Mouse (Mus musculus) hindbrain, embryonic 15.5 days (tissue): ENCODE data around the gene Atad3a. TPM values are rescaled to one million over a fixed set of nuclear protein-coding genes. Genes with fewer than 3 reads are reported as not detected.
"Not testable (repeated sequence)": the region's sequence is repeated elsewhere in the genome, so short reads cannot be mapped to it uniquely, and the experiment has no call there.

Source experiments
- ATAC-seq: fragments of 200-750 bp; cut with Nextera tagmentation; 2 replicates; pipeline ENCODE4 v1.8.0; 2017; ENCODE audit warnings: low read depth, moderate number of reproducible peaks, moderate TSS enrichment; ENCODE audit not compliant: low FRiP score
- H3K27ac ChIP-seq: fragments of 300-500 bp; sonication (generic); replicated peaks from 2 replicates; pipeline ENCODE4 v1.5.1; 2015; ENCODE audit warnings: mild to moderate bottlenecking, inconsistent platforms
- H3K27me3 ChIP-seq: fragments of 300-500 bp; sonication (generic); 2 replicates; pipeline ENCODE4 v1.6.1; 2015; ENCODE audit warnings: control low read depth, inconsistent platforms
- H3K36me3 ChIP-seq: fragments of 300-500 bp; sonication (generic); 2 replicates; pipeline ENCODE4 v1.6.1; 2015; ENCODE audit warnings: control low read depth, inconsistent platforms
- H3K4me1 ChIP-seq: fragments of 300-500 bp; sonication (generic); replicated peaks from 2 replicates; pipeline ENCODE4 v1.6.1; 2015; ENCODE audit warnings: control low read depth, inconsistent platforms
- H3K4me2 ChIP-seq: fragments of 300-500 bp; sonication (generic); 2 replicates; pipeline ENCODE4 v1.6.1; 2015; ENCODE audit warnings: moderate library complexity, mild to moderate bottlenecking, inconsistent platforms
- H3K4me3 ChIP-seq: fragments of 300-500 bp; sonication (generic); 2 replicates; pipeline ENCODE4 v1.5.1; 2015; ENCODE audit warnings: mild to moderate bottlenecking, inconsistent platforms
- H3K9ac ChIP-seq: fragments of 300-500 bp; sonication (generic); 2 replicates; pipeline ENCODE4 v1.6.1; 2015; ENCODE audit warnings: inconsistent platforms
- H3K9me3 ChIP-seq: fragments of 300-500 bp; sonication (generic); 2 replicates; pipeline ENCODE4 v1.6.1; 2016; ENCODE audit warnings: control low read depth, inconsistent platforms
- whole genome bisulfite sequencing: fragments of 180-500 bp; shearing (Covaris S2); methylation state at CpG from one replicate; pipeline ENCODE4 v1.1.7; 2015; 5-methylcytosine and 5-hydroxymethylcytosine counted together
- polyA plus RNA-seq: library from polyadenylated mRNA; unstranded; fragments of >200 nt; fragmentation: Nextera tagmentation; extraction: Ambion mirVana; gene quantifications from 2 replicates; pipeline ENCODE4 v1.2.1, GENCODE M21; 2015

The Atad3a gene
- polyA plus RNA-seq = 92.0 and 99.4 TPM in 2 replicates

GRCm38 (mm10) chr4:155760613-155761355 lies at the start of gene Atad3a:
Gene Atad3a (minus strand): TSS chr4:155761093.
- Histone ChIP-seq H3K9me3 (no peaks in the 10 kb centered on the region), H3K4me2 (peak within 1 kb of the TSS; percentile 99), H3K27me3 (no peaks in the 10 kb centered on the region), H3K9ac (peak within 1 kb of the TSS; percentile 70), H3K4me1 (peaks cover 32% of the 10 kb centered on the region), H3K36me3 (peaks cover 6% of the 10 kb centered on the region), H3K4me3 (peak within 1 kb of the TSS; percentile 91), H3K27ac (peak within 1 kb of the TSS; percentile 65)
- under 1% methylated on average over 68 of the region's 68 CpGs for WGBS
- peak; percentile 96 for ATAC-seq

- Histone ChIP-seq H3K4me3 (no peak overlapping the region), H3K36me3 (peaks cover 40% of the 10 kb centered on the region), H3K4me1 (peaks cover 28% of the 10 kb centered on the region), H3K4me2 (no peak overlapping the region), H3K27me3 (no peaks in the 10 kb centered on the region), H3K9ac (no peak overlapping the region), H3K9me3 (no peaks in the 10 kb centered on the region), H3K27ac (no peak overlapping the region)
- 89% methylated on average over 3 of the region's 3 CpGs for WGBS
- no peak for ATAC-seq
Measured at GRCm38 (mm10) chr4:155807841-155808240, 46.9 kb upstream of the Atad3a start.

GRCm38 (mm10) chr4:155803340-155804041 lies 42.6 kb upstream of the Atad3a start:
- H3K27me3 ChIP-seq = 0 out of 2 replicates have a peak, but pooled peaks cover 2% of the 10 kb centered on the region
- ATAC-seq = peak; percentile 98
- H3K9me3 ChIP-seq = no peaks in the 10 kb centered on the region
- H3K4me1 ChIP-seq = peaks cover 23% of the 10 kb centered on the region
- peak overlapping the region; percentile 57 for H3K9ac ChIP-seq
- H3K4me3 ChIP-seq = peak overlapping the region; percentile 58
- H3K36me3 ChIP-seq = peaks cover 16% of the 10 kb centered on the region
- WGBS = under 1% methylated on average over 58 of the region's 58 CpGs
- peak overlapping the region; percentile 83 for H3K4me2 ChIP-seq
- H3K27ac ChIP-seq = peak overlapping the region; percentile 61

- WGBS = 6% methylated on average over 12 of the region's 12 CpGs
- Histone ChIP-seq H3K4me1 (peaks cover 23% of the 10 kb centered on the region), H3K9ac (peak within 1 kb of the TSS; percentile 57), H3K36me3 (peaks cover 9% of the 10 kb centered on the region), H3K9me3 (no peaks in the 10 kb centered on the region), H3K27ac (peak within 1 kb of the TSS; percentile 61), H3K4me2 (peak within 1 kb of the TSS; percentile 83), H3K4me3 (peak within 1 kb of the TSS; percentile 58), H3K27me3 (0 out of 2 replicates have a peak, but pooled peaks cover 2% of the 10 kb centered on the region)
- peak; percentile 73; the same call in 1 of the 2 replicates for ATAC-seq
Measured at GRCm38 (mm10) chr4:155802741-155803339, 41.9 kb upstream of the Atad3a start, which contains the start of gene Mrpl20. Gene Mrpl20 (plus strand): TSS chr4:155802878.

- 0 out of 2 replicates have a peak, but pooled peaks cover 2% of the 10 kb centered on the region for H3K27me3 ChIP-seq
- no peak overlapping the region for H3K4me3 ChIP-seq
- no peak overlapping the region for H3K27ac ChIP-seq
- no peak for ATAC-seq
- no peak overlapping the region for H3K9ac ChIP-seq
- peaks cover 3% of the 10 kb centered on the region; the same call in 1 of the 2 replicates for H3K36me3 ChIP-seq
- H3K4me1 ChIP-seq = peaks cover 23% of the 10 kb centered on the region
- H3K4me2 ChIP-seq = no peak overlapping the region
- 81% methylated on average over 1 of the region's 1 CpGs for WGBS
- H3K9me3 ChIP-seq = no peaks in the 10 kb centered on the region
Measured at GRCm38 (mm10) chr4:155802075-155802474, 41.2 kb upstream of the Atad3a start.

- no peak overlapping the region for H3K27ac ChIP-seq
- no peak overlapping the region for H3K4me2 ChIP-seq
- no peak overlapping the region for H3K4me3 ChIP-seq
- no peak for ATAC-seq
- H3K27me3 ChIP-seq = no peaks in the 10 kb centered on the region
- no peaks in the 10 kb centered on the region for H3K9me3 ChIP-seq
- H3K4me1 ChIP-seq = no peaks in the 10 kb centered on the region
- H3K9ac ChIP-seq = no peak overlapping the region
- WGBS = 81% methylated on average over 2 of the region's 2 CpGs
- no peaks in the 10 kb centered on the region for H3K36me3 ChIP-seq
Measured at GRCm38 (mm10) chr4:155793730-155794129, 32.8 kb upstream of the Atad3a start.

GRCm38 (mm10) chr4:155791240-155791933 lies 30.5 kb upstream of the Atad3a start:
- Histone ChIP-seq H3K9ac (no peak overlapping the region), H3K27ac (no peak overlapping the region), H3K4me1 (no peaks in the 10 kb centered on the region), H3K9me3 (no peaks in the 10 kb centered on the region), H3K4me2 (no peak overlapping the region), H3K4me3 (no peak overlapping the region), H3K27me3 (no peaks in the 10 kb centered on the region), H3K36me3 (no peaks in the 10 kb centered on the region)
- 72% methylated on average over 24 of the region's 24 CpGs for WGBS
- no peak for ATAC-seq

GRCm38 (mm10) chr4:155790650-155791161 lies 29.8 kb upstream of the Atad3a start:
- Histone ChIP-seq H3K4me1 (no peaks in the 10 kb centered on the region), H3K27ac (no peak overlapping the region), H3K27me3 (no peaks in the 10 kb centered on the region), H3K9ac (no peak overlapping the region), H3K36me3 (no peaks in the 10 kb centered on the region), H3K4me2 (no peak overlapping the region), H3K4me3 (no peak overlapping the region), H3K9me3 (no peaks in the 10 kb centered on the region)
- no peak for ATAC-seq
- 68% methylated on average over 3 of the region's 3 CpGs for WGBS

- Histone ChIP-seq H3K4me3 (no peak within 1 kb of the TSS), H3K27me3 (no peaks in the 10 kb centered on the region)
- 61% methylated on average over 3 of the region's 3 CpGs for WGBS
Measured at GRCm38 (mm10) chr4:155790021-155790489, 29.2 kb upstream of the Atad3a start, which contains the start of gene Ankrd65. Gene Ankrd65 (plus strand): TSS chr4:155790439.

GRCm38 (mm10) chr4:155788833-155789232 lies 27.9 kb upstream of the Atad3a start:
- H3K27me3 ChIP-seq = not testable (repeated sequence)

More at GRCm38 (mm10) chr4:155790021-155790489, 29.2 kb upstream of the Atad3a start, which contains the start of gene Ankrd65:
- ATAC-seq = no peak
- H3K27ac ChIP-seq = no peak within 1 kb of the TSS
- H3K36me3 ChIP-seq = no peaks in the 10 kb centered on the region
- no peaks in the 10 kb centered on the region for H3K9me3 ChIP-seq
- H3K9ac ChIP-seq = no peak within 1 kb of the TSS
- peaks cover 4% of the 10 kb centered on the region; the same call in 1 of the 2 replicates for H3K4me1 ChIP-seq
- H3K4me2 ChIP-seq = no peak within 1 kb of the TSS

GRCm38 (mm10) chr4:155788300-155788699 lies 27.4 kb upstream of the Atad3a start:
- Histone ChIP-seq H3K36me3 (no peaks in the 10 kb centered on the region), H3K4me1 (peaks cover 13% of the 10 kb centered on the region), H3K9ac (no peak overlapping the region), H3K27ac (no peak overlapping the region), H3K4me3 (no peak overlapping the region), H3K4me2 (no peak overlapping the region), H3K9me3 (no peaks in the 10 kb centered on the region), H3K27me3 (no peaks in the 10 kb centered on the region)
- WGBS = 72% methylated on average over 3 of the region's 3 CpGs
- no peak for ATAC-seq

More at GRCm38 (mm10) chr4:155788833-155789232, 27.9 kb upstream of the Atad3a start:
- not testable (repeated sequence) for H3K36me3 ChIP-seq, H3K4me3 ChIP-seq, H3K9ac ChIP-seq, H3K4me2 ChIP-seq, H3K4me1 ChIP-seq, H3K9me3 ChIP-seq, H3K27ac ChIP-seq, ATAC-seq
- 83% methylated on average over 4 of the region's 4 CpGs for WGBS
